ENCODE assay signal across 31 mouse cellular contexts in the genomic region with DNA sequence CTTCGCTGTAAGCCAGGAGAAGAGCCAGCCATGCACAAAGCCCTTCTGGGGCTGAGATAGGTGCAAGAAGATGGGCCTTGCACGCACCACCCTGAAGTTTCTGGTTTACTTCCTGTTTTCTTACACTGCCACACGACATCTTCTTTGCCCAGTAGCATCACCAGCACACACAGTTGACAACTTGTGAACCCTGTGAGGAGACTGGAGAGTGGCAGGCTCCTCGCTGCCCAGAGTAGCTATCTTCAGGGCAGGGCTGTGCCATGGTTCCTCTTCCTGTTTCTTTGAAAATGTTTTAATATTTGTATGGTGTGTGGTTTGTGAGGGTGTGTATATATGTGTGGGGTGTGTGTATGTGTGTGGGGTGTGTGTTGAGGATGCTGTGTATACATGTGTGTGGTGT.
DNase-seq lines count a peak whose midpoint lies in the region; ATAC-seq lines count a peak whose summit lies in the region.
"Had no signal": no experiment of that assay in that cellular context is flagged by ENCODE, and none has a peak within 500 bp of the region (broad histone marks: within the 10 kb centered on the region; RNA-seq: fewer than 3 reads in every experiment).

No protein-coding gene starts in this region.

- no peak for ATAC-seq in midbrain, embryonic 13.5 days
- ATAC-seq in midbrain, embryonic 16.5 days: no peak
- peak; percentile 53 for ATAC-seq in common myeloid progenitor, adult 5-6 weeks (replicated peaks; ENCODE audit: low read depth, poor library complexity, severe bottlenecking)
- ATAC-seq in megakaryocyte, adult 5-6 weeks (ENCODE audit: poor library complexity, severe bottlenecking): peak; percentile 70
- no peak for ATAC-seq in activated CD4-positive, CD25-positive, alpha-beta regulatory T cell, adult 4 months
- ATAC-seq: forebrain, embryonic 14.5 days; intestine, postnatal 0 days; midbrain, embryonic 15.5 days; Patski had no signal

- peak overlapping the region; percentile 25; the same call in 1 of the 2 replicates for H3K27ac ChIP-seq in midbrain, embryonic 13.5 days
- no peak overlapping the region for H3K27ac ChIP-seq in midbrain, embryonic 16.5 days (ENCODE audit: low read length)
- H3K27ac ChIP-seq: embryonic facial prominence, embryonic 15.5 days; hindbrain, embryonic 14.5 days; limb, embryonic 15.5 days; liver, embryonic 13.5 days; midbrain, embryonic 15.5 days; neural tube, embryonic 15.5 days; stomach, postnatal 0 days had no signal

- 88% methylated on average over 4 of the region's 4 CpGs for WGBS in midbrain, embryonic 13.5 days
- 88% methylated on average over 4 of the region's 4 CpGs for WGBS in midbrain, embryonic 16.5 days

- H3K9ac ChIP-seq in midbrain, embryonic 13.5 days (replicated peaks): no peak overlapping the region
- no peak overlapping the region for H3K9ac ChIP-seq in midbrain, embryonic 16.5 days (ENCODE audit: low read depth, low read length)
- H3K9ac ChIP-seq: embryonic facial prominence, embryonic 15.5 days; hindbrain, embryonic 14.5 days; limb, embryonic 15.5 days; liver, embryonic 13.5 days; midbrain, embryonic 15.5 days; neural tube, embryonic 15.5 days had no signal

- peaks cover 50% of the 10 kb centered on the region for H3K4me1 ChIP-seq in midbrain, embryonic 13.5 days (replicated peaks)
- H3K4me1 ChIP-seq in midbrain, embryonic 16.5 days (ENCODE audit: control insufficient read depth, insufficient read depth, low read length): peaks cover 24% of the 10 kb centered on the region

- H3K4me2 ChIP-seq in midbrain, embryonic 13.5 days (replicated peaks): no peak overlapping the region
- no peak overlapping the region for H3K4me2 ChIP-seq in midbrain, embryonic 16.5 days (ENCODE audit: low read length)
- H3K4me2 ChIP-seq: embryonic facial prominence, embryonic 15.5 days; hindbrain, embryonic 14.5 days; limb, embryonic 15.5 days; liver, embryonic 13.5 days; midbrain, embryonic 15.5 days; neural tube, embryonic 15.5 days had no signal

- no peaks in the 10 kb centered on the region for H3K36me3 ChIP-seq in midbrain, embryonic 13.5 days
- H3K36me3 ChIP-seq in midbrain, embryonic 16.5 days (ENCODE audit: control insufficient read depth, insufficient read depth, low read length): no peaks in the 10 kb centered on the region
- no peaks in the 10 kb centered on the region for H3K36me3 ChIP-seq in splenic B cell, adult 2 months (ENCODE audit: control insufficient read depth, insufficient read depth, low read length, poor library complexity, severe bottlenecking)
- H3K36me3 ChIP-seq: embryonic facial prominence, embryonic 15.5 days; heart, embryonic 10.5 days; limb, embryonic 15.5 days; liver, embryonic 13.5 days; midbrain, embryonic 15.5 days; neural tube, embryonic 15.5 days had no signal

- H3K4me3 ChIP-seq in midbrain, embryonic 13.5 days (replicated peaks): no peak overlapping the region
- H3K4me3 ChIP-seq in midbrain, embryonic 16.5 days (ENCODE audit: low read depth, low read length): no peak overlapping the region
- H3K4me3 ChIP-seq: embryonic facial prominence, embryonic 15.5 days; heart, embryonic 10.5 days; limb, embryonic 15.5 days; liver, embryonic 13.5 days; midbrain, embryonic 15.5 days; neural tube, embryonic 15.5 days had no signal

- peak; percentile 35 for DNase-seq in splenic B cell, adult 2 months (ENCODE audit: low read depth, low spot score)
- DNase-seq in B cell, adult 2 months: no peak
- DNase-seq: adrenal gland, postnatal 25 days; cerebellum, adult 11-12 months; cerebellum, adult 9-11 months; gastrocnemius, postnatal 14 days; heart, adult 11 months; heart, postnatal 4 days; kidney, postnatal 25 days; liver, embryonic 13.5 days; lung, adult 2 months; lung, postnatal 10 days; right cerebral cortex, adult 18-20 months; spleen, adult 18-20 months; thymus, adult 18-20 months; thymus, postnatal 25 days had no signal

- H3K9me3 ChIP-seq in midbrain, embryonic 13.5 days: no peaks in the 10 kb centered on the region
- no peaks in the 10 kb centered on the region for H3K9me3 ChIP-seq in midbrain, embryonic 16.5 days (replicated peaks; ENCODE audit: control insufficient read depth, low read length, poor library complexity, severe bottlenecking)
- H3K9me3 ChIP-seq: embryonic facial prominence, embryonic 15.5 days; heart, embryonic 10.5 days; limb, embryonic 15.5 days; liver, embryonic 13.5 days; midbrain, embryonic 15.5 days; neural tube, embryonic 15.5 days had no signal

- peaks cover 31% of the 10 kb centered on the region for H3K27me3 ChIP-seq in midbrain, embryonic 13.5 days
- H3K27me3 ChIP-seq in midbrain, embryonic 16.5 days (ENCODE audit: control insufficient read depth, insufficient read depth, low read depth, low read length): no peaks in the 10 kb centered on the region
- no peaks in the 10 kb centered on the region for H3K27me3 ChIP-seq in splenic B cell, adult 2 months (ENCODE audit: control insufficient read depth, insufficient read depth, low read length, poor library complexity, severe bottlenecking)
- H3K27me3 ChIP-seq: embryonic facial prominence, embryonic 15.5 days; limb, embryonic 15.5 days; Patski had no signal

Comparison
In these comparisons a context has a peak if more than half of its experiments do, and no peak if none do; other contexts are left out.
1. ATAC-seq: peak in common myeloid progenitor, adult 5-6 weeks (single experiment) and megakaryocyte, adult 5-6 weeks (single experiment); none in midbrain, embryonic 13.5 days (single experiment), midbrain, embryonic 16.5 days (single experiment) and activated CD4-positive, CD25-positive, alpha-beta regulatory T cell, adult 4 months (single experiment).